Comparison of ENCODE assay signal across 31 mouse cellular contexts in the genomic region with DNA sequence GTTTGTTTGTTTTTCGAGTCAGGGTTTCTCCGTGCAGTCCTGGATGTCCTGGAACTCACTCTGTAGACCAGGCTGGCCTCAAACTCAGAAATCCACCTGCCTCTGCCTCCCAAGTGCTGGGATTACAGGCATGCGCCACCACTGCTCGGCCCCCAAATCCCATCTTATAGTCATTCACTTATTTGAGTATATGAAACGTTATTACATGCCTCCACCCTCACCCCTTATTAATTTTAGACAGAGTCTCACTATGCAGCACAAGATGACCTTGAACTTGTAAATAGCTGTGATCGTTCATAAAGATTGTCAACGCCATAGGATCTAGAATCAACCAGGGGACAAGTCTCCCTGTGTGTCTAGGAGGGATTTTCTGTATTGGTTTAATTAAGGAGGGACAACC.
"Had no signal": no experiment of that assay in that cellular context is flagged by ENCODE, and none has a peak within 500 bp of the region (broad histone marks: within the 10 kb centered on the region; RNA-seq: fewer than 3 reads in every experiment).

No protein-coding gene starts in this region.

- H3K27ac ChIP-seq: left cerebral cortex, adult 2 months; limb, embryonic 10.5 days; limb, embryonic 12.5 days; limb, embryonic 13.5 days; limb, embryonic 15.5 days; liver, embryonic 12.5 days; liver, embryonic 13.5 days; liver, embryonic 14.5 days; liver, embryonic 15.5 days; lung, embryonic 15.5 days; macrophage; midbrain, embryonic 10.5 days; midbrain, embryonic 12.5 days; midbrain, embryonic 13.5 days; midbrain, embryonic 15.5 days; neural tube, embryonic 12.5 days had no signal

- DNase-seq: left cerebral cortex, postnatal 4 days; liver; liver, embryonic 13.5 days; liver, postnatal 0 days; lung, adult 18-20 months; lung, adult 2 months; lung, embryonic 14.5 days; lung, postnatal 10 days; lung, postnatal 14 days; lung, postnatal 36 days; lung, postnatal 4 days had no signal

- H3K4me2 ChIP-seq: limb, embryonic 12.5 days; limb, embryonic 13.5 days; limb, embryonic 15.5 days; liver, embryonic 11.5 days; liver, embryonic 12.5 days; liver, embryonic 13.5 days; liver, embryonic 15.5 days; lung, embryonic 14.5 days; lung, embryonic 15.5 days; midbrain, embryonic 12.5 days; midbrain, embryonic 13.5 days; midbrain, embryonic 15.5 days; neural tube, embryonic 12.5 days had no signal

- H3K4me3 ChIP-seq: left cerebral cortex, adult 2 months; limb, embryonic 10.5 days; limb, embryonic 12.5 days; limb, embryonic 13.5 days; limb, embryonic 15.5 days; liver, embryonic 12.5 days; liver, embryonic 13.5 days; liver, embryonic 15.5 days; lung, embryonic 15.5 days; megakaryocyte, embryonic 14.5 days; midbrain, embryonic 10.5 days; midbrain, embryonic 12.5 days; midbrain, embryonic 13.5 days; midbrain, embryonic 15.5 days; myocyte; neural tube, embryonic 12.5 days had no signal

- ATAC-seq: liver, embryonic 12.5 days; liver, postnatal 0 days; lung, postnatal 0 days; midbrain, embryonic 13.5 days; midbrain, embryonic 15.5 days; midbrain, embryonic 16.5 days had no signal

- H3K27me3 ChIP-seq: limb, embryonic 12.5 days; limb, embryonic 13.5 days; limb, embryonic 15.5 days; liver, embryonic 12.5 days; liver, embryonic 13.5 days; liver, embryonic 15.5 days; lung, embryonic 15.5 days; midbrain, embryonic 12.5 days; midbrain, embryonic 13.5 days; midbrain, embryonic 15.5 days; neural tube, embryonic 12.5 days had no signal

- H3K9me3 ChIP-seq: limb, embryonic 10.5 days; limb, embryonic 12.5 days; limb, embryonic 13.5 days; limb, embryonic 15.5 days; liver, embryonic 12.5 days; liver, embryonic 13.5 days; liver, embryonic 15.5 days; lung, embryonic 15.5 days; megakaryocyte, embryonic 14.5 days; midbrain, embryonic 10.5 days; midbrain, embryonic 12.5 days; midbrain, embryonic 13.5 days; midbrain, embryonic 15.5 days; neural tube, embryonic 12.5 days had no signal

- H3K9ac ChIP-seq: limb, embryonic 12.5 days; limb, embryonic 13.5 days; limb, embryonic 15.5 days; liver, embryonic 12.5 days; liver, embryonic 13.5 days; liver, embryonic 14.5 days; liver, embryonic 15.5 days; liver, postnatal 0 days; lung, embryonic 14.5 days; lung, embryonic 15.5 days; midbrain, embryonic 12.5 days; midbrain, embryonic 13.5 days; midbrain, embryonic 15.5 days; neural tube, embryonic 12.5 days had no signal

- H3K4me1 ChIP-seq: limb, embryonic 10.5 days; limb, embryonic 12.5 days; limb, embryonic 13.5 days; limb, embryonic 15.5 days; liver, embryonic 12.5 days; liver, embryonic 13.5 days; liver, embryonic 15.5 days; lung, embryonic 15.5 days; megakaryocyte, embryonic 14.5 days; midbrain, embryonic 10.5 days; midbrain, embryonic 12.5 days; midbrain, embryonic 13.5 days; midbrain, embryonic 15.5 days; neural tube, embryonic 12.5 days had no signal

- H3K36me3 ChIP-seq: limb, embryonic 10.5 days; limb, embryonic 12.5 days; limb, embryonic 13.5 days; limb, embryonic 15.5 days; liver, embryonic 12.5 days; liver, embryonic 13.5 days; liver, embryonic 15.5 days; lung, embryonic 15.5 days; midbrain, embryonic 10.5 days; midbrain, embryonic 12.5 days; midbrain, embryonic 13.5 days; midbrain, embryonic 15.5 days; neural tube, embryonic 12.5 days had no signal
